ENCODE assay signal across 8 mouse cellular contexts in the genomic region with DNA sequence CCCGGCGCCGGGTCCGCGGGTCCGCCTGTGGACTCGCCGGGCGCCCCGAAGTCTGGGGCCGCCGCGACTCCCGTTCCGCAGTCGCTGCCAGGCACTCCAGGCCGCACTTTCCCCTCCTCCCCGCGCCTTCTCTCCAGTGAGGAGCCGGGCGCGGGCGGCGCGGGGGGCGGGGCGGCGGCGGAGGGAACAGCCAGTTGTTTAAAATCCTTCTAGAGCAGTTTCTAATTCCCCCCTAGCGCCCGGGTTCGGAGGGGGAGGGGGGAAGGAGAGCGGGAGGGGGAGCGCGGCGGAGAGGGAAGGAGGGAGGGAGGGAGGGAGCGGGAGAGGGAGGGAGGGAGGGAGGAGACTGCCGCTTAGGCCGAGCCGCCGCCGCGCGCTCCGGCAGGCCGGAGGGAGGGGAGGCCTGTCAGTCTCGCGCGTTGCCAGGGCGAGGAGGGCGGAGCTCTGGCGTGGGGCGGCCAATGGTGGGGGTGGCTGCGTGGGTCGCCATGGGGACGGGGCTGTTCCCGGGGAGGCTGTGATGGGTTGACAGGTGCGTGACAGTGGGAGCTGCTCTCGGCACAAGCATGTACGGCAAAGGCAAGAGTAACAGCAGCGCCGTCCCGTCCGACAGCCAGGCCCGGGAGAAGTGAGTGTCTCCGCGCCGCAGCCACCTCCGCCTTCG. TPM values are rescaled to one million over a fixed set of nuclear protein-coding genes. Genes with fewer than 3 reads are reported as not detected.
DNase-seq lines count a peak whose midpoint lies in the region; ATAC-seq and TF ChIP-seq lines count a peak whose summit lies in the region.

No protein-coding gene starts in this region.

- peak overlapping the region; percentile 77 for H3K4me2 ChIP-seq in forebrain, embryonic 12.5 days
- H3K4me2 ChIP-seq in heart, postnatal 0 days (ENCODE audit: low read depth, low read length): peak overlapping the region; percentile 84
- H3K4me2 ChIP-seq in liver, embryonic 16.5 days (ENCODE audit: low read depth, low read length): peak overlapping the region; percentile 88
- H3K4me2 ChIP-seq in neural tube, embryonic 13.5 days: peak overlapping the region; percentile 86

- ATAC-seq in forebrain, embryonic 12.5 days (ENCODE audit: low FRiP score): peak; percentile 99
- ATAC-seq in heart, postnatal 0 days (ENCODE audit: insufficient read depth, low read depth): peak; percentile 95
- ATAC-seq in liver, embryonic 16.5 days (ENCODE audit: low read depth): peak; percentile 92
- ATAC-seq in neural tube, embryonic 13.5 days (ENCODE audit: low read depth): peak; percentile 98

- H3K4me3 ChIP-seq in E14TG2a.4 (replicated peaks; ENCODE audit: low read length): peak overlapping the region; percentile 86
- peak overlapping the region; percentile 98 for H3K4me3 ChIP-seq in forebrain, embryonic 12.5 days (replicated peaks)
- H3K4me3 ChIP-seq in heart, postnatal 0 days (ENCODE audit: low read depth, low read length): peak overlapping the region; percentile 81
- peak overlapping the region; percentile 98 for H3K4me3 ChIP-seq in liver, embryonic 16.5 days (ENCODE audit: low read depth, low read length)
- H3K4me3 ChIP-seq in neural tube, embryonic 13.5 days: peak overlapping the region; percentile 94
- H3K4me3 ChIP-seq in testis, adult 2 months (ENCODE audit: control insufficient read depth, low read depth, low read length): peak overlapping the region; percentile 93

- no peaks in the 10 kb centered on the region for H3K36me3 ChIP-seq in E14TG2a.4 (ENCODE audit: insufficient read depth, low read length)
- H3K36me3 ChIP-seq in forebrain, embryonic 12.5 days (replicated peaks): no peaks in the 10 kb centered on the region
- H3K36me3 ChIP-seq in heart, postnatal 0 days (replicated peaks; ENCODE audit: control insufficient read depth, insufficient read depth, low read length): no peaks in the 10 kb centered on the region
- no peaks in the 10 kb centered on the region for H3K36me3 ChIP-seq in liver, embryonic 16.5 days (ENCODE audit: control insufficient read depth, insufficient read depth)
- H3K36me3 ChIP-seq in neural tube, embryonic 13.5 days: no peaks in the 10 kb centered on the region
- H3K36me3 ChIP-seq in testis, adult 2 months (ENCODE audit: control insufficient read depth, insufficient read depth, low read length): no peaks in the 10 kb centered on the region

- WGBS in forebrain, embryonic 12.5 days: 0% methylated on average over 53 of the region's 70 CpGs
- 1% methylated on average over 44 of the region's 70 CpGs for WGBS in heart, postnatal 0 days
- under 1% methylated on average over 46 of the region's 70 CpGs for WGBS in liver, embryonic 16.5 days (ENCODE audit: insufficient replicate concordance)
- under 1% methylated on average over 30 of the region's 70 CpGs for WGBS in neural tube, embryonic 13.5 days

- peak overlapping the region; percentile 96 for H3K9ac ChIP-seq in forebrain, embryonic 12.5 days
- peak overlapping the region; percentile 87 for H3K9ac ChIP-seq in heart, postnatal 0 days (replicated peaks; ENCODE audit: low read depth, low read length)
- peak overlapping the region; percentile 97 for H3K9ac ChIP-seq in liver, embryonic 16.5 days (ENCODE audit: low read depth, low read length)
- H3K9ac ChIP-seq in neural tube, embryonic 13.5 days: peak overlapping the region; percentile 89

- H3K27ac ChIP-seq in forebrain, embryonic 12.5 days: peak overlapping the region; percentile 98
- H3K27ac ChIP-seq in heart, postnatal 0 days (ENCODE audit: low read depth): peak overlapping the region; percentile 96
- H3K27ac ChIP-seq in liver, embryonic 16.5 days (ENCODE audit: low read length): peak overlapping the region; percentile 90
- H3K27ac ChIP-seq in neural tube, embryonic 13.5 days (replicated peaks): peak overlapping the region; percentile 97
- peak overlapping the region; percentile 96 for H3K27ac ChIP-seq in testis, adult 2 months (ENCODE audit: control insufficient read depth, insufficient read depth, low read depth, low read length)

- peaks cover 15% of the 10 kb centered on the region for H3K4me1 ChIP-seq in E14TG2a.4 (replicated peaks; ENCODE audit: low read depth, low read length)
- peaks cover 27% of the 10 kb centered on the region for H3K4me1 ChIP-seq in forebrain, embryonic 12.5 days
- peaks cover 17% of the 10 kb centered on the region for H3K4me1 ChIP-seq in heart, postnatal 0 days (ENCODE audit: control insufficient read depth, insufficient read depth)
- H3K4me1 ChIP-seq in liver, embryonic 16.5 days (ENCODE audit: control insufficient read depth, low read depth, low read length): peaks cover 50% of the 10 kb centered on the region
- H3K4me1 ChIP-seq in neural tube, embryonic 13.5 days (replicated peaks): peaks cover 43% of the 10 kb centered on the region
- peaks cover 7% of the 10 kb centered on the region for H3K4me1 ChIP-seq in testis, adult 2 months (ENCODE audit: control insufficient read depth, insufficient read depth, low read length)

- no peak for TF ChIP-seq EP300 in heart, postnatal 0 days (IDR thresholded peaks at IDR 0.05; ENCODE audit: low read depth)

- H3K9me3 ChIP-seq in E14TG2a.4 (ENCODE audit: low read length): no peaks in the 10 kb centered on the region
- H3K9me3 ChIP-seq in forebrain, embryonic 12.5 days: no peaks in the 10 kb centered on the region
- H3K9me3 ChIP-seq in heart, postnatal 0 days (replicated peaks; ENCODE audit: control insufficient read depth, low read length): no peaks in the 10 kb centered on the region
- no peaks in the 10 kb centered on the region for H3K9me3 ChIP-seq in liver, embryonic 16.5 days (replicated peaks; ENCODE audit: control insufficient read depth, low read length)
- no peaks in the 10 kb centered on the region for H3K9me3 ChIP-seq in neural tube, embryonic 13.5 days

- H3K27me3 ChIP-seq in E14TG2a.4 (ENCODE audit: insufficient read depth, low read length): peaks cover 13% of the 10 kb centered on the region
- no peaks in the 10 kb centered on the region for H3K27me3 ChIP-seq in forebrain, embryonic 12.5 days
- H3K27me3 ChIP-seq in heart, postnatal 0 days (ENCODE audit: control insufficient read depth, insufficient read depth, low read length): no peaks in the 10 kb centered on the region
- H3K27me3 ChIP-seq in liver, embryonic 16.5 days (ENCODE audit: control insufficient read depth, insufficient read depth, low read depth, low read length): no peaks in the 10 kb centered on the region
- H3K27me3 ChIP-seq in neural tube, embryonic 13.5 days: no peaks in the 10 kb centered on the region
- no peaks in the 10 kb centered on the region for H3K27me3 ChIP-seq in testis, adult 2 months (ENCODE audit: control insufficient read depth, insufficient read depth, low read length)

- peak; percentile 30; the same call in 1 of the 2 replicates for TF ChIP-seq POLR2A in testis, adult 2 months (IDR thresholded peaks at IDR 0.05; ENCODE audit: control insufficient read depth, low read depth, low read length)

- peak; percentile 95 for DNase-seq in c-Kit-positive CD71-positive TER-119-positive erythroid progenitor cells, embryonic 14.5 days (ENCODE audit: low spot score)
- DNase-seq in heart, postnatal 0 days (ENCODE audit: low spot score): peak; percentile 96
- peak; percentile 100 for DNase-seq in kidney, postnatal 4 days

- no peak for TF ChIP-seq CTCF in E14TG2a.4 (conservative IDR thresholded peaks at IDR 0.05; ENCODE audit: low read length)
- no peak for TF ChIP-seq CTCF in heart, postnatal 0 days (IDR thresholded peaks at IDR 0.05; ENCODE audit: low read depth)
- no peak for TF ChIP-seq CTCF in testis, adult 2 months (IDR thresholded peaks at IDR 0.05; ENCODE audit: control insufficient read depth, insufficient read depth, insufficient replicate concordance, low read depth, low read length)

RNA-seq across cellular contexts. Expression of gene Ssbp2, which starts 0.7 kb away (rescaled TPM):
- polyA plus RNA-seq in forebrain, embryonic 12.5 days (2016; fragmentation: Nextera tagmentation; extraction: Ambion mirVana): 185 and 191 TPM in 2 replicates
- 74.2 and 85.1 TPM in 2 replicates for total RNA-seq in heart, postnatal 0 days (2014; rRNA removed; ENCODE audit: low replicate concordance)
- 70.8 and 75.7 TPM in 2 replicates for polyA plus RNA-seq in heart, postnatal 0 days (2015; fragmentation: Nextera tagmentation; extraction: Ambion mirVana)
- polyA plus RNA-seq in liver, embryonic 16.5 days (2015; fragmentation: Nextera tagmentation; extraction: Ambion mirVana): 40.0 and 44.3 TPM in 2 replicates
- 162 and 172 TPM in 2 replicates for polyA plus RNA-seq in neural tube, embryonic 13.5 days (2015; fragmentation: Nextera tagmentation; extraction: Ambion mirVana)
- polyA plus RNA-seq in testis, adult 2 months (2012; rRNA removed): 7.9 and 8.3 TPM in 2 replicates

Comparison
In these comparisons a context has a peak if more than half of its experiments do, and no peak if none do; other contexts are left out.
1. Peak in every context shown above with its lines: DNase-seq, ATAC-seq, H3K4me3 ChIP-seq and H3K27ac ChIP-seq.